Mouse (Mus musculus) B cell, adult 62 days (primary cell): ENCODE results near the gene Gm10521. TPM values are rescaled to one million over a fixed set of nuclear protein-coding genes. Genes with fewer than 3 reads are reported as not detected.

Experiments used
- total RNA-seq: library from RNA; stranded (reverse); gene quantifications from 4 replicates; pipeline ENCODE4 v1.2.4, GENCODE M21; 2023

Gene Gm10521
- 13.1 to 15.2 TPM (median 14.8 TPM) in 4 replicates for total RNA-seq

DNA sequence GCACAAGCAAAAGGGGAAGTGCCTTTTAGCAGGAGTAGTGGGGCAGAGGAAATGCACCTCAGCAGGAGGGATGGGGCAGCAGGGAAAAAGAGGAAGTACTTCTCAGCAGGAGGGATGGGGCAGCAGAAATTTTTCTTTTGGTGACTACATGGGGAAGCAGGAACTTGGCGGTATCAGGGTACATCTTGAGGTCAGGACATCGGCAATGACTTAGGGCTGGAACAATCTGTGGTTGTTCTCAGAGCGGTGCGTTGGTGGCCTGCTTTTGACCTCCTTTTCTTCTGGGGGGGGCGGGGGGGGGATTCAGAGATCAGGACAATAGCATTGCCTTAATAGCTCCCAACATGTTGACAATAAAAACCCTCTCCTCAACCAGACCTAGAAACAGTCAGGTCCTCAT is at the start of gene Gm10521:
TSS of gene Gm10521 (plus strand) at position 301 of the 400 bp plus-strand sequence.

DNA sequence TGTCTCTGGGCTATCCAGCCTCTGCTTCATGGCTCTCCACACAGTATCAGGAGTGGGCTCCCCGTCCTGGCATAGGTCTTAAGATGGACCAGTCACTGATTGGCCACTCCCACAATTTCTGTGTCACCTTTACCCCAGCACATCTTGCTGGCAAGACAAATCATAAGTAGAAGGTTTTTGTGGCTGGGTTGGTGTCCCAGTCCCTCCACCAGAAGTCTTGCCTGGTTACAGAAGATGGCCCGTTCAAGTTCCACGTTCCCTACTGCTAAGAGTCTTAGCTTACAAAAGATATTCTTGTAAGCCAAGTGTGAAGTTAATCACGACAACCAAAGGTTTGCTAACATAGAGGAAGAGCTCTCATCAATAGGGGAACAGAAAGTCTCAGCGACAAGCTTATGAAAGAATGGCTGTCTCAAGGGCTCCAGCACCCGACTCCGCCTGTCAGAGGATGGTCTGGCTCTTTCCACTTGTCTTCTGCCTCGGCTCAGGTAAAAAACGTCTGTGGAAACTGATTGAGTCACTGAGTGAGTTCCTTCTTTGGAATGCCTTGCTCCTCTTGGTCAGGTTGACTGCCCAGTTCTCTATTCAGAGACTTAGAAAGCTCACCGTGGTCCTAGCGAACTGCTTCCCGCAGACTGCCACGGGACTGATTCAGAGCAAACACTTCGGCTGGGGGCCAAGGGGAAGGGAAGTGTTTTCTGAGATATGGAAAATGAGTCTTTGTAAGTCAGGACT is 22.0 kb downstream of the Gm10521 start, which contains the start of gene Slamf6:
TSS of gene Slamf6 (plus strand) at position 211 of the 735 bp plus-strand sequence.

Other genes with a start within 250 kb of the Gm10521 start
- 64.7 to 74.7 TPM (median 70.7 TPM) in 4 replicates for gene Slamf7, start 242.6 kb upstream of the Gm10521 start, total RNA-seq
- 102 to 121 TPM (median 111 TPM) in 4 replicates for gene Cd48, start 213.7 kb upstream of the Gm10521 start, total RNA-seq
- 25.3 to 33.4 TPM (median 28.6 TPM) in 4 replicates for gene Slamf1, start 128.5 kb upstream of the Gm10521 start, total RNA-seq
- gene Cd84, start 56.0 kb upstream of the Gm10521 start, total RNA-seq = 88.8 to 112 TPM (median 107 TPM) in 4 replicates
- gene Slamf6, start 21.9 kb downstream of the Gm10521 start, total RNA-seq = 145 to 171 TPM (median 165 TPM) in 4 replicates
- gene Vangl2, start 132.8 kb downstream of the Gm10521 start, total RNA-seq = 5.2 to 9.8 TPM (median 6.4 TPM) in 4 replicates
- gene Nhlh1, start 161.9 kb downstream of the Gm10521 start, total RNA-seq = not detected in 4 replicates
- gene Copa, start 186.9 kb downstream of the Gm10521 start, total RNA-seq = 152 to 166 TPM (median 154 TPM) in 4 replicates
- gene Ncstn, start 187.1 kb downstream of the Gm10521 start, total RNA-seq = 91.0 to 99.8 TPM (median 98.2 TPM) in 4 replicates
- 50.1 to 62.8 TPM (median 56.7 TPM) in 4 replicates for gene Pex19, start 231.1 kb downstream of the Gm10521 start, total RNA-seq